Mouse (Mus musculus): ENCODE results near the gene Cygb.
"Not testable (repeated sequence)": the region's sequence is repeated elsewhere in the genome, so short reads cannot be mapped to it uniquely, and the experiment has no call there.

Cygb gene

DNA sequence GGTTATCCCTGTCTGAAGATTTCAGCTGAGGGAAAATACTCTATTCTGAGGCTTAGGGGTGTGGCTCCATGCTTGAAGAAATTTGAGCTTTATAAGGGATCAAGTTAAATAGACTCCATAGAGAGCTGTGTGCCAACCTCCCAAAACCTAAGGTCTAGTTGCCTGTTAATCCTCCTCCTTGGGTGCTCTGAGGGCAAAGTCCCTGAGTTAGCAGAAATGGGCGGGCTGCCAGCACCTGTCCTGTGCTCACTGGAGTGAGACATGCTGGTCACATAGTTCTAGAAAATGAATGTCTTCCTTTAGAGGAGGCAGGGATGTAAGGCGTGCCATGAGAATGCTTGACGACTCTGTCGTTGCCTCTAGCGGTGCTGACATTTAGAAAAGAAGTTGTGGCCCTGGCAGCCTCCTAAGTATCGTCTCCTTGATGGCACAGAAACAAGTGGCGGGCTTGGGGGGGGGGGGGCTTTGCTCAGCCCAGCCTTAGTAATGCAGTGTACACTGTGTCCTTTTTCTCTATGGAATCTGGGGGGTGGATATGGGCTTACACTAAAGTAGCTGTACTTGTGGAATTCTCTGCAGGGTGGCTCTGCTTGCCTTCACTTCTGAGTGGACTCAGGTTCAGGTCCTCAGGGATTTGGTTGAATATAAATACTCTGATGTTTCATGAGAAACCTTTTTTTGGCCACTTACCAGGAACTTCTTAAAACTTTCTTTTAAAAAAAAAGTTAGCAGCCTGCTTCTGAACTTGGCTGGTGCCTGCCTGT lies 20.7 kb upstream of the Cygb start:
- DNase-seq, result no peak

DNA sequence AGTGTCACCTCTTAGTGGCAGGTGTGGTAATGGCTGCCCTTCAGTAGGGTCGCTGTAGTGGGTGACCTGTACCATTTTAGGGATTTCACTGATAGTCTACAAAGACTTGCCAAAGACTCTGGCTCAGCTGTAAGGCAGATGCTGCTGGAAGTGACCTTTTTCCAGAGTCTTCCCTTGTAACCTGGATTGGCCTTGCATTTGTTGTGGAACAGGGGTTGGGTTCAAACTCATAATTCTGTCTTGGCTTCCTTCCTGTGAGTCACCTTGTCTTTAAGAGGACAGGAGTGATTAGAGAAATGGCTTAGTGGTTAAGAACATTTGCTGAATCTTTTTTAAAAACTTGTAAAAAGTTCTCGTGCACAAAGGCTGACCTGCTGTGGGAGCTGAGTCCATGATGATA lies 19.3 kb upstream of the Cygb start:
- DNase-seq, result no peak

- no peak for DNase-seq
These were observed 18.5 kb upstream of the Cygb start for GRCm38 (mm10) chr11:116672595-116672994.

DNA sequence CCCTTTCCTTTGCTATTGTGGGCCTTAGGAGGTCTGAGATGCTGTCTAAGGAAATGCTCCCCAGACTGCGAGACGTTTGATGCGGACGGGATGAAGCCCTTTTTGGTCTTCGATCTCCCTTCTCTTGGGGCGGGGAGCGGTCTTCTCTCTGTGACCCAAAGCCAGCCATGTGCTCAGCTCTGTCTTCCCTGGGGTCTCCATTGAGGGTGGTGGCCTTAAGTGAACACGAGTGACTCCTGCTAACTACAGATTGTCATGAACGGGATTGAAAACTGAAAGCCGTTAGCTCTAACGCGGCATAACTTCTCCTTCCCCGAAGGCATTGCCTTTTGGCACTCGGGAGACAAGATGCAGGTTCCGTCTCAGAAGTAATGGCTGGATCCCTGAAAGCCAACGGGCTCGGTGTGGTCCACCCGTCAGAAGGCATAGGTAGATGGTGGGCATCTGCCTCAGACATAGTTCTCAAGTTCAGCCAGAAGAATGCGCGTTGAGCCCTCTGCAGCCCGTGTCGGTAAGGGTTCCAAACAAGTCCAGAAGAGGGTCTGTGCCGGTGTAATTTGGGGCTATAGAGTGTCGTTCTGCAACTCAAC lies 17.8 kb upstream of the Cygb start:
- DNase-seq, result peak; percentile 25

- peak; percentile 98 for DNase-seq
These were observed 17.2 kb upstream of the Cygb start for GRCm38 (mm10) chr11:116671112-116671844.

DNA sequence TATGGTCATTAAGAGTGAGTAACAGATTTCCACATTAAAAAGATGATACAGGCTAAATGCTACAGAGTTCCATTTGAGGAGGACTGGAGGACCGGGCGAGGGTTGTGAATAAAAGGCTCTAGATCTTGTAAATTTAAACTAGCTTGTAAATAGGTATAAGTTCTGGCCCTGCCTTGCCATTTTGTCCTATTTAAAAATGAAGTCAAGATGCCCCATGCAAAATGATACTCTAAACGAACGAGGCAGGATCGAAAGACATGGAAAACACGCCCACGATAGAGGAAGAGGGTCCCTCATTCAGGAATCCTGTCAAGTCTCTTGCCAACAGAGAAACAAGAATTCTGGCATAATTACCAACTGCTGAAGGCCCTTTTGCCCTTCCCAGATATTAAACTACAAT lies 16.3 kb upstream of the Cygb start:
- no peak for DNase-seq

DNA sequence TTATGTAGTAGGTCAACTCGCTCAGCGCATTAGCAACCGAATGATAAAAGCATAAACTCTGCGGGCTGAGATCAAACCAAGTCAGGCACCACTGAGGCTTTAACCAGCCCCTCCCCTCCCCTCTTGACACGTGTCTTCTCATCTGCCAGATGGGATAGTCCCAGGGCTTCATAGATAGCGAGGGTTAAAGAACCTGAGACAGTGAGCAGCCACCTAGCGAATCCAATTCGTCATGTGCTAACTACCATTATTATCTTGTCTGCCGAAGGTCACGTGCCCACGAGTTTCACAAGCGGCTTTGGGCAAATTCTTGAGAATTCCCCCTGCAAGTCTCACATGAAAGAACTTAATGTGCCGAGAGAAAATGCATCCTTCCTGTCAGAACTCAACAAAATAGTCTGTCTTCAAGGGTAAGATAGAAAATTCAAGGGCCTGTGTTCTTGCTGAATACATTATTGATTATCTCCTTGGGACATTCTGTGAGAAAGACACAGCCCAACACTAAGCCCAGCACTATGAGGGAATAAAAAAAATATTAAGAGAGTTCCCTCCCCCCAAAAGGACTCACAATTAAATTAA lies 15.8 kb upstream of the Cygb start:
- peak; percentile 44 for DNase-seq

DNA sequence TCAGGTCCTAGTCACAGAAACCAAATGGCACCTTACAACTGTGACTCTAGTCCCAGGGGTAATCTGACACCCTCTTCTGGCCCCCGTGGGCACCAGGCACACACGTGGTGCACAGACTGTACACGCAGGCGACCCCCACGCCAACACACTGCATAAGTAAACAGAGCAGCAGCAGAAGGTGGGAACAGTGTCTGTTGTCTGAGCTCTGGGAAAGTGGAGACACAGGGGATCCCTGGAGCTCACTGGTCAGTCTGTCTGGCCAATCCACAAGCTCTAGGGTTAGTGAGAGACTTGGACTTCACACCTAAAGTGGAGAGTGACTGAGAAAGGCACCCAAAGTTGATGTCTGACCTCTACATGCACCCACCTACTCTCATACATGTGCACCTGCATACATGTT lies 15.2 kb upstream of the Cygb start:
- no peak for DNase-seq

DNA sequence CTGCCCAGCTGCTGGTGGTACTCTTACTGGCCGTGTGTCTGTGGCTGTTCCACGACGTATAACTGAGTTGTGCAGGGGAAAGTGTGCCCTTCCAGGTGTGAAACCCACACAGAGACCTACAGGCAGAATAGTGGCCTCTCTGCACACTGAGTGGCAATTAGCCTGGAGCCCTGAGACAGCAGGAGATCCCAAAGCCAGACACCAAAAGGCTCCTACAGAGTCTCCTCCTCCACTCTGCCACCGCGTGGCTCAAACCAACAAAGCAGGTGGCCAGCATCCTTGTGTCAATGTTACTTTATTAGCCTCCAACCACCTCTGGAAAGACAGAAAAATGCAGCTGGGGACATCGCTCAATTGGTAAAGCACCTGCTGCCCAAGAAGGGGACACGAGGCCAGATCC lies 14.7 kb upstream of the Cygb start:
- DNase-seq, result no peak

GRCm38 (mm10) chr11:116668381-116668825 lies 14.3 kb upstream of the Cygb start:
- no peak for DNase-seq

GRCm38 (mm10) chr11:116667930-116668329 lies 13.8 kb upstream of the Cygb start:
- DNase-seq, result no peak

DNA sequence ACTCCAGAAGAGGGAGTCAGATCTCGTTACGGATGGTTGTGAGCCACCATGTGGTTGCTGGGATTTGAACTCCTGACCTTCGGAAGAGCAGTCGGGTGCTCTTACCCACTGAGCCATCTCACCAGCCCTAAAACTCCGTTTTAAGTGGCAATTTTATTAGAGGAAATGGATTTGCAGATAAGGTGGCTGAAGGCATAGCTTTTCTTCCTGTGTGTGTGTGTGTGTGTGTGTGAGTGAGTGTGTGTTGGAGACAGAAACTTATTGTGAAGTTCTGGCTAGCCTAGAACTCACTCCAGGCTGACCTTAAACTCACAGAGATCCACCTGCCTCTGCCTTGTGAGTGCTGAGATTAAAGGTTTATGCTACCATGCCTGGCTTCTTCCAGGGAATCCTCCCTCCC lies 12.9 kb upstream of the Cygb start:
- DNase-seq, result not testable (repeated sequence)

GRCm38 (mm10) chr11:116666566-116666965 lies 12.5 kb upstream of the Cygb start:
- no peak for DNase-seq

- DNase-seq, result no peak
These were observed 11.2 kb upstream of the Cygb start for GRCm38 (mm10) chr11:116665289-116665688.

DNA sequence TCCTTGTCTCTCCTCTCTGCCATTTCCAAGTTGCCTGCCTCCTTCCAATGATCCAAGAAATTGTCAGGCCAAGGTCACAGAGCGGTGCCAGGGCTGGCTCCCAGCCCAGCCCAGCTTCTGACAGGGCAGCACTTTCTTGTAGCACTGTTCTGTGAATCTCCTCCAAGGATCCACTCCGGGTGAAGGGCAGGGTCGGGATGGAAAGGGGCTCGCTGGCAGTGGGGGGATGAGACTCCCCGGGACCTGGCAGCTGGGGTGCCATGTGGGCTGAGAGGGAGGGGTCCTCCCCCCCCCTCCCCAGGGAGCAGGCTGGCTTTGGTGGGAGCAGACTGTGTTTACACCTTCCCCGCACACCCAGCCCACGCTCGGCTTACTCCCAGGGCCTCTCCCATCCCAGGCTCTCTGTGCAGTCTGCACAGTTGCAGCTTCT lies 7.8 kb upstream of the Cygb start:
- DNase-seq, result no peak

- peak; percentile 40 for DNase-seq
These were observed 7.3 kb upstream of the Cygb start for GRCm38 (mm10) chr11:116661291-116661947.

GRCm38 (mm10) chr11:116660181-116660580 lies 6.1 kb upstream of the Cygb start:
- DNase-seq, result no peak

DNA sequence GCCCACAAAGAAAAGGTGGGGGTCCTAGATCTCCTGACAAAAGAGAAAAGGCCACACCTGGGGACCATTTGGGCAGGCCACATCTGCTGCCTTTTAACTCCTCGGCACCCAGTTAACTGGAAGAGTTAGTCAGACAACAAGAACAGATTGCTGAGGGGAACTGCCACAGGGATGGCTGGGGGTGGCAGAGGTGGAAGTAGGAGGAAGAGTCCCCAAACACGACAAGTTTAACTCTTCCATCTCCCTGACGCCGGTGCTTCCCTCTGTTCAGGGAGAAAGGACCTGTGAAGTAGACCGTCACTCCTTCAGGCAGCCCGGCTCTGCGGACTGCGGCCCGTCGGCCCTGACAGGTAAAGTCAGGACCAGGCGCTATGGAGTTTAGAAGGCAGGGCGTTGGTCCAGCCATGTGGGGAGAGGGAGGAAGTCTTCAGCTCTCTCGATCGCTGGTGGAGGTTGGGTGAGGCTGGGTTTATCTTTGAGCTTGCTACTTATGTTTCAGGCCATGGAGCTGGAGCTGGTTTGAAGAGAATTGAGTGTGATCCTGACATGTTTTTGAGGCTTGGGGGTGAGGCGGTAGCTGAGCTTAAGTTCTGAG lies 5.0 kb upstream of the Cygb start:
- DNase-seq, result no peak

DNA sequence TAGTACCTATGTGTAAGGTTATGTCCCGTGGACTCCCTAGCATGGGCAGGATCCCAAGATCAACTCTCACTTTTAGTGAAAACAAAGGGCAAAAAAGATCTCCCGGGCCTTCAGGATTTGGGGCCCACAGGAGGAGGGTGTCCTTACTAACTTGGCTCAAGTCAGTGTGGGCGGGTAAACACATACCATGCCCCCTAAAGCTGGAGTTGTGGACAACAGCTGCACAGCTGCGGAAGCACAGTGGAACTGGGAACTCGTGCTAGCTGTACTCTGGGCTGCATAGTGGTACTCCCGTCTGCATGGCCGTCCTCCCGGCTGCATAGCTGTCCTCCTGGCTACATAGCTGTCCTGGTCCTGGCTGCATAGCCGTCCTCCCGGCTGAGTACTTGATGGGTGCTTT lies 4.1 kb upstream of the Cygb start:
- no peak for DNase-seq

- DNase-seq, result peak; percentile 54
These were observed 3.5 kb upstream of the Cygb start for GRCm38 (mm10) chr11:116657311-116658223.

Data from thymus, postnatal 14 days (tissue).